Mouse (Mus musculus): ENCODE measurements around the gene Fam181a. TPM values are rescaled to one million over a fixed set of nuclear protein-coding genes. Genes with fewer than 3 reads are reported as not detected.

Fam181a gene
- polyA plus RNA-seq, 1 experiment from 2014 or later: 0.13 TPM

Other genes with a start within 250 kb of the Fam181a start
- gene Prima1, start 68.8 kb upstream of the Fam181a start, polyA plus RNA-seq (2015; fragmentation: Nextera tagmentation; extraction: Ambion mirVana): 1.1 and 1.4 TPM in 2 replicates
- gene Asb2, start 45.0 kb downstream of the Fam181a start, polyA plus RNA-seq (2015; fragmentation: Nextera tagmentation; extraction: Ambion mirVana): 16.5 and 17.9 TPM in 2 replicates
- gene Otub2, start 77.7 kb downstream of the Fam181a start, polyA plus RNA-seq (2015; fragmentation: Nextera tagmentation; extraction: Ambion mirVana): 5.6 and 6.6 TPM in 2 replicates
- gene 9330161L09Rik, start 96.8 kb downstream of the Fam181a start, polyA plus RNA-seq (2015; fragmentation: Nextera tagmentation; extraction: Ambion mirVana): 0.16 and 0.48 TPM in 2 replicates
- 90.6 and 99.4 TPM in 2 replicates for gene Ddx24, start 114.9 kb downstream of the Fam181a start, polyA plus RNA-seq (2015; fragmentation: Nextera tagmentation; extraction: Ambion mirVana)
- 45.6 and 48.8 TPM in 2 replicates for gene Ifi27, start 123.2 kb downstream of the Fam181a start, polyA plus RNA-seq (2015; fragmentation: Nextera tagmentation; extraction: Ambion mirVana)
- 19.2 and 20.8 TPM in 2 replicates for gene Ifi27l2a, start 132.7 kb downstream of the Fam181a start, polyA plus RNA-seq (2015; fragmentation: Nextera tagmentation; extraction: Ambion mirVana)
- gene Ifi27l2b, start 146.2 kb downstream of the Fam181a start, polyA plus RNA-seq (2015; fragmentation: Nextera tagmentation; extraction: Ambion mirVana): 25.4 and 30.5 TPM in 2 replicates
- gene Ppp4r4, start 221.3 kb downstream of the Fam181a start, polyA plus RNA-seq (2015; fragmentation: Nextera tagmentation; extraction: Ambion mirVana): 1.2 and 1.3 TPM in 2 replicates

Data from intestine, embryonic 15.5 days (tissue).